In the genomic region with DNA sequence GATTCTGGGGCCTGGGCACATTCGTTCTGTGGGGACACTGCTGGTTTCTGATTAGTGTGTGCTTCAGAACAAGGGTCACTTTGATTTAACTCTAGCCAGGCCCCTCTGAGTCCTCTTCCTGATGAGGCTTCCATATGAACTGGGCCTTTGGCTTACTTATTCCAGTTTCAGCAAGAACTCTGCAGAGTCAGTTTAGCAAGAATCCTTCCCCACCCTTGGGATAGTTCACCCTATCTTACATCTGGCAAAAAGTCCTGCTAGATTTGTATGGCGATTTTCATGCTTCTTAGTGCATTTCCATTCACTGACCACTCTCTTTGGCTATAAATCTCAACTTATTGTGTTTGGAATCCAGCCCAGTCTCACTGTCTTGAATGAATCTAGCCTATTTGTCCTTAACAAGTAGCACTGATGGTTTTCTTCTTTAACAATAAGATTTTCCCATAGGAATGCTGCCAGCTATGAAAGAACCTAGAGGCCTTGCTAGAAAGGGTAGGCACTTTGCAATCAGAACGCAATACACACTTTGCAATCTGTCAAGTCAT, we compare ENCODE assay signal across 18 mouse cellular contexts.
DNase-seq lines count a peak whose midpoint lies in the region; ATAC-seq and TF ChIP-seq lines count a peak whose summit lies in the region.
"Had no signal": no experiment of that assay in that cellular context is flagged by ENCODE, and none has a peak within 500 bp of the region (broad histone marks: within the 10 kb centered on the region; RNA-seq: fewer than 3 reads in every experiment).

No protein-coding gene starts in this region.

- no peak for ATAC-seq in forebrain, embryonic 14.5 days
- ATAC-seq in forebrain, postnatal 0 days: no peak
- ATAC-seq in kidney, embryonic 16.5 days (ENCODE audit: low FRiP score, low TSS enrichment): peak; percentile 59; the same call in 1 of the 2 replicates
- ATAC-seq in neural tube, embryonic 11.5 days (ENCODE audit: insufficient read depth, low FRiP score, low TSS enrichment): peak; percentile 35; the same call in 1 of the 2 replicates
- ATAC-seq in neural tube, embryonic 15.5 days (ENCODE audit: low FRiP score): no peak
- no peak for ATAC-seq in liver, postnatal 0 days

- no peaks in the 10 kb centered on the region for H3K27me3 ChIP-seq in forebrain, embryonic 14.5 days (replicated peaks; ENCODE audit: control insufficient read depth, insufficient read depth, low read length)
- no peaks in the 10 kb centered on the region for H3K27me3 ChIP-seq in forebrain, postnatal 0 days (ENCODE audit: insufficient read depth, low read length)
- H3K27me3 ChIP-seq in kidney, embryonic 16.5 days (ENCODE audit: insufficient read depth, low read length): no peaks in the 10 kb centered on the region
- no peaks in the 10 kb centered on the region for H3K27me3 ChIP-seq in neural tube, embryonic 11.5 days (ENCODE audit: control insufficient read depth, insufficient read depth, low read length)
- H3K27me3 ChIP-seq in neural tube, embryonic 15.5 days (replicated peaks): no peaks in the 10 kb centered on the region
- no peaks in the 10 kb centered on the region for H3K27me3 ChIP-seq in liver, postnatal 0 days (ENCODE audit: insufficient read depth, low read length)
- H3K27me3 ChIP-seq: embryonic facial prominence, embryonic 15.5 days; heart, embryonic 12.5 days; hindbrain, embryonic 12.5 days had no signal

- H3K4me3 ChIP-seq in forebrain, embryonic 14.5 days (ENCODE audit: low read depth, low read length): no peak overlapping the region
- H3K4me3 ChIP-seq in forebrain, postnatal 0 days (ENCODE audit: low read depth, low read length): no peak overlapping the region
- H3K4me3 ChIP-seq in kidney, embryonic 16.5 days (ENCODE audit: low read length): no peak overlapping the region
- H3K4me3 ChIP-seq in neural tube, embryonic 11.5 days (ENCODE audit: low read depth, low read length): no peak overlapping the region
- H3K4me3 ChIP-seq in neural tube, embryonic 15.5 days (replicated peaks): no peak overlapping the region
- H3K4me3 ChIP-seq in liver, postnatal 0 days (ENCODE audit: low read depth, low read length): no peak overlapping the region
- H3K4me3 ChIP-seq: embryonic facial prominence, embryonic 15.5 days; gastrocnemius, adult 2 months; heart, embryonic 12.5 days; hindbrain, embryonic 12.5 days had no signal

- H3K4me1 ChIP-seq in forebrain, embryonic 14.5 days (ENCODE audit: control insufficient read depth, insufficient read depth, low read length): peaks cover 3% of the 10 kb centered on the region; the same call in 1 of the 2 replicates
- H3K4me1 ChIP-seq in forebrain, postnatal 0 days (ENCODE audit: insufficient read depth): 0 out of 2 replicates have a peak, but pooled peaks cover under 1% of the 10 kb centered on the region
- peaks cover 9% of the 10 kb centered on the region for H3K4me1 ChIP-seq in kidney, embryonic 16.5 days (ENCODE audit: insufficient read depth, low read length)
- H3K4me1 ChIP-seq in neural tube, embryonic 11.5 days (ENCODE audit: control insufficient read depth, insufficient read depth, low read length): no peaks in the 10 kb centered on the region; the same call in 1 of the 2 replicates
- H3K4me1 ChIP-seq in neural tube, embryonic 15.5 days: peaks cover under 1% of the 10 kb centered on the region
- no peaks in the 10 kb centered on the region for H3K4me1 ChIP-seq in liver, postnatal 0 days (ENCODE audit: insufficient read depth)
- H3K4me1 ChIP-seq: embryonic facial prominence, embryonic 15.5 days; hindbrain, embryonic 12.5 days had no signal

- no peaks in the 10 kb centered on the region for H3K9me3 ChIP-seq in forebrain, embryonic 14.5 days (replicated peaks; ENCODE audit: control insufficient read depth, low read length)
- no peaks in the 10 kb centered on the region for H3K9me3 ChIP-seq in forebrain, postnatal 0 days (ENCODE audit: low read length)
- H3K9me3 ChIP-seq in kidney, embryonic 16.5 days (ENCODE audit: low read length): no peaks in the 10 kb centered on the region
- H3K9me3 ChIP-seq in neural tube, embryonic 11.5 days (ENCODE audit: control insufficient read depth, low read length): no peaks in the 10 kb centered on the region
- H3K9me3 ChIP-seq in neural tube, embryonic 15.5 days (replicated peaks): no peaks in the 10 kb centered on the region
- H3K9me3 ChIP-seq in liver, postnatal 0 days (ENCODE audit: low read length): no peaks in the 10 kb centered on the region
- H3K9me3 ChIP-seq: embryonic facial prominence, embryonic 15.5 days; heart, embryonic 12.5 days; hindbrain, embryonic 12.5 days had no signal

- TF ChIP-seq EP300 in liver, postnatal 0 days (IDR thresholded peaks at IDR 0.05; ENCODE audit: low read depth): no peak

- H3K9ac ChIP-seq in forebrain, embryonic 14.5 days (ENCODE audit: low read length): no peak overlapping the region
- H3K9ac ChIP-seq in forebrain, postnatal 0 days: no peak overlapping the region
- no peak overlapping the region for H3K9ac ChIP-seq in kidney, embryonic 16.5 days (replicated peaks; ENCODE audit: low read length)
- no peak overlapping the region for H3K9ac ChIP-seq in neural tube, embryonic 11.5 days (ENCODE audit: low read length)
- H3K9ac ChIP-seq in neural tube, embryonic 15.5 days (replicated peaks): no peak overlapping the region
- no peak overlapping the region for H3K9ac ChIP-seq in liver, postnatal 0 days (replicated peaks)
- H3K9ac ChIP-seq: embryonic facial prominence, embryonic 15.5 days; heart, embryonic 12.5 days; hindbrain, embryonic 12.5 days had no signal

- no peak for TF ChIP-seq CTCF in forebrain, postnatal 0 days (IDR thresholded peaks at IDR 0.05; ENCODE audit: low read depth)
- no peak for TF ChIP-seq CTCF in liver, postnatal 0 days (IDR thresholded peaks at IDR 0.05; ENCODE audit: low read depth)

- peak; percentile 23 for DNase-seq in forebrain, embryonic 14.5 days (ENCODE audit: low spot score)
- DNase-seq in forebrain, postnatal 0 days: no peak
- no peak for DNase-seq in kidney, postnatal 25 days
- no peak for DNase-seq in neural tube, embryonic 11.5 days (ENCODE audit: low spot score)
- peak; percentile 24 for DNase-seq in kidney, postnatal 14 days
- DNase-seq in liver, postnatal 0 days: no peak
- DNase-seq: B cell, adult 2 months; cerebellum, adult 9-11 months; gastrocnemius, adult 2 months; heart, postnatal 14 days; liver; midbrain, embryonic 14.5 days; thymus, postnatal 4 days had no signal

- H3K36me3 ChIP-seq in forebrain, embryonic 14.5 days (ENCODE audit: control insufficient read depth, insufficient read depth, low read length): no peaks in the 10 kb centered on the region
- H3K36me3 ChIP-seq in forebrain, postnatal 0 days (ENCODE audit: insufficient read depth): no peaks in the 10 kb centered on the region
- H3K36me3 ChIP-seq in kidney, embryonic 16.5 days (ENCODE audit: insufficient read depth, low read length): no peaks in the 10 kb centered on the region
- no peaks in the 10 kb centered on the region for H3K36me3 ChIP-seq in neural tube, embryonic 11.5 days (ENCODE audit: control insufficient read depth, insufficient read depth, low read length)
- no peaks in the 10 kb centered on the region for H3K36me3 ChIP-seq in neural tube, embryonic 15.5 days
- no peaks in the 10 kb centered on the region for H3K36me3 ChIP-seq in liver, postnatal 0 days (replicated peaks; ENCODE audit: insufficient read depth, low read length)
- H3K36me3 ChIP-seq: embryonic facial prominence, embryonic 15.5 days; heart, embryonic 12.5 days; hindbrain, embryonic 12.5 days had no signal

- 49% methylated on average over 3 of the region's 3 CpGs for WGBS in forebrain, embryonic 14.5 days
- 32% methylated on average over 3 of the region's 3 CpGs for WGBS in forebrain, postnatal 0 days
- WGBS in kidney, embryonic 16.5 days: 35% methylated on average over 3 of the region's 3 CpGs
- WGBS in neural tube, embryonic 11.5 days: 42% methylated on average over 3 of the region's 3 CpGs
- 9% methylated on average over 3 of the region's 3 CpGs for WGBS in neural tube, embryonic 15.5 days
- 66% methylated on average over 3 of the region's 3 CpGs for WGBS in liver, postnatal 0 days (ENCODE audit: insufficient replicate concordance)

- H3K27ac ChIP-seq in forebrain, embryonic 14.5 days (ENCODE audit: low read depth, low read length): no peak overlapping the region
- H3K27ac ChIP-seq in forebrain, postnatal 0 days (ENCODE audit: low read depth, low read length): no peak overlapping the region
- H3K27ac ChIP-seq in kidney, embryonic 16.5 days (ENCODE audit: low read length): peak overlapping the region; percentile 29; the same call in 1 of the 2 replicates
- H3K27ac ChIP-seq in neural tube, embryonic 11.5 days (ENCODE audit: low read depth, low read length): no peak overlapping the region
- H3K27ac ChIP-seq in neural tube, embryonic 15.5 days (replicated peaks): no peak overlapping the region
- no peak overlapping the region for H3K27ac ChIP-seq in liver, postnatal 0 days (ENCODE audit: low read depth)
- H3K27ac ChIP-seq: embryonic facial prominence, embryonic 15.5 days; gastrocnemius, adult 2 months; hindbrain, embryonic 12.5 days had no signal

- no peak overlapping the region for H3K4me2 ChIP-seq in forebrain, embryonic 14.5 days (ENCODE audit: low read length)
- H3K4me2 ChIP-seq in forebrain, postnatal 0 days (ENCODE audit: low read depth): no peak overlapping the region
- H3K4me2 ChIP-seq in kidney, embryonic 16.5 days (replicated peaks; ENCODE audit: low read depth, low read length): no peak overlapping the region
- no peak overlapping the region for H3K4me2 ChIP-seq in neural tube, embryonic 11.5 days (ENCODE audit: low read depth)
- no peak overlapping the region for H3K4me2 ChIP-seq in neural tube, embryonic 15.5 days
- H3K4me2 ChIP-seq in liver, postnatal 0 days (ENCODE audit: low read depth, low read length): no peak overlapping the region
- H3K4me2 ChIP-seq: embryonic facial prominence, embryonic 15.5 days; heart, embryonic 12.5 days; hindbrain, embryonic 12.5 days had no signal

Comparison
In these comparisons a context has a peak if more than half of its experiments do, and no peak if none do; other contexts are left out.
1. ATAC-seq: peak in kidney, embryonic 16.5 days (single experiment) and neural tube, embryonic 11.5 days (single experiment); none in forebrain, embryonic 14.5 days (single experiment), forebrain, postnatal 0 days (single experiment), neural tube, embryonic 15.5 days (single experiment) and liver, postnatal 0 days (single experiment).
2. DNase-seq: peak in forebrain, embryonic 14.5 days (single experiment) and kidney, postnatal 14 days (single experiment); none in forebrain, postnatal 0 days (single experiment), kidney, postnatal 25 days (0 of 2), neural tube, embryonic 11.5 days (single experiment) and liver, postnatal 0 days (single experiment).